Mouse (Mus musculus) CD4-positive naive resting alpha-beta T cell, adult 57 days (primary cell): ENCODE measurements around the gene Tigar. TPM values are rescaled to one million over a fixed set of nuclear protein-coding genes. Genes with fewer than 3 reads are reported as not detected.

Experiments
- total RNA-seq: library from RNA; stranded (reverse); gene quantifications from one replicate; pipeline ENCODE4 v1.2.4, GENCODE M21; 2023

The Tigar gene
- total RNA-seq, result 9.9 TPM

DNA sequence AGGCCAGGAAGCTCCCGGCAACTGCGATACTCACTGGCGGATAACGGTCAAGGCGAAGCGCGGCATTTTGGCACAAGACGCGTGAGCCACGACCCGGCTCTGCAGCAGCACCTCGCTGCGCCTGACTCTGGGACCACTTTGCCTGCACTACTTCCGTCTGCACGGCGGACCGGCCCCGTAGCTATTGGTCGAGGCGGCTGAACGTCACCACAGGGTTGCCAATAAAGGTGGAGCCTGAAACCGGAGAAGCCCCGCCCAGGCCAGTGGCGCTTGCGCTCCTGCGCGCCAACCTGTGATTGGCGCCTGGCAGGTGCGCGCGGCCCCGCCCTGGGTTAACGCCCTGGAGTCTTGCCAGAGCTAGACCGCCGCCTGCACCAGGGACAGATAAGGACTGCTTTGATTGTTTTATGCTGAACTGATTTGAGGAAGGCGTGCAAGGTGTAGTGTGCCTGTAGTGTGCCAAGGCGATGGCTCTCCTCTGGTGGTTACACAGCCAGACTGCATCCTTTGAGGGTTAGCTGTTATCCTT, at the start of gene Tigar:
Tigar (minus strand) TSS at position 156 of the 529 bp plus-strand sequence.

DNA sequence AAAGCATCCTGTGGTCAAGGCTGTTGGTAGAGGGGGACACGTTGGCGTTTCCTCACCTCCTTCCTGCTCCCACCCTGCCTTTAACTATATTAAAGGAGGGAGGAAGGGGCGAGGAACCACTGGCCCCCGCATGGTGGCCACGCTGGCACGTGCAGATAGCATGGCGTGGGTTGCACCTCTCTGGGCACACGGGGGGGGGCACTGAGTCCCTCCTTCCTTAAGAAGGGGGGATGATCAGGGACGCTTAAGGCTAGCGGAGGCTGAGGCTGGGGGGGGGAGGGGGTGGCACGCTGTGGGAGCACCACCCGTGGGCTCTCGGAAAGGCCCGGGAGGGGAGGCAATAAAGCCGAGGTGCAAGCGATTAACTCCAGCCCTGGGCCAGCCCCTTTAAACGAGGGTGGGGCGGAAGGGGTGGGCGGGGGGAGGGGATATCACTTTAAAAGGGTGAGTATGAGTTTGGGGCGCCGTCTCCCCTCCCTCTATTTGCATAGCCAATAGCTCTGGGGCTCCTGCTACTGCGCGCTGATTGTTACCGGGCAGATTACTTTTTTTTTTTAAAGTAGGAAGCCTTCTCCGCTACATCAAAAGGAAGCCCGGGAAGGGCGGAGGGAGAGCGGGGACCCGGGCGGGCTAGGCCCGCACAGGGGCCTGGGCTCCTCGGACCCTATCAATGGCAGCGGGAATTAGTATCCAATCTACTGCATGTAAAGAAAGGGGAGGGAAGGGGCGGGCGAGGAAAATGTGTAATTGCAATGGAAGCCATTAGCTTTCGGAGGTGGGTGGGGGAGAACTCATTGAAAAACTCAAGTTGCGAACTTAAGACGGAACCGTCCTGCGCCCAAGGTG, 43.0 kb upstream of the Tigar start, which contains the start of gene Ccnd2:
Ccnd2 (minus strand) TSS at position 88 of the 846 bp plus-strand sequence.

GRCm38 (mm10) chr6:127072817-127073216, 36.5 kb downstream of the Tigar start, which contains the start of gene Fgf23:
Gene Fgf23 (plus strand): TSS chr6:127072902.

Other genes starting within 250 kb of the Tigar start
- gene Dyrk4, start 187.7 kb downstream of the Tigar start, total RNA-seq, result 0.68 TPM
- 1.7 TPM for gene Rad51ap1, start 170.0 kb downstream of the Tigar start, total RNA-seq
- gene D6Wsu163e, start 169.6 kb downstream of the Tigar start, total RNA-seq, result 22.8 TPM
- gene Fgf6, start 94.0 kb downstream of the Tigar start, total RNA-seq, result not detected
- gene Fgf23, start 36.7 kb downstream of the Tigar start, total RNA-seq, result not detected
- gene Ccnd2, start 42.6 kb upstream of the Tigar start, total RNA-seq, result 387 TPM